Mouse (Mus musculus) limb, embryonic 13.5 days (tissue): ENCODE measurements around the gene Uhrf1. TPM values are rescaled to one million over a fixed set of nuclear protein-coding genes. Genes with fewer than 3 reads are reported as not detected.
A peak's percentile ranks its signal among the peaks of the same experiment; 100 is the strongest.

ENCODE experiments used
- ATAC-seq: fragments of 200-750 bp; cut with Nextera tagmentation; 2 replicates; pipeline ENCODE4 v1.8.0; 2017; ENCODE audit warnings: low read depth, moderate number of reproducible peaks, moderate TSS enrichment; ENCODE audit not compliant: low FRiP score
- H3K27ac ChIP-seq: fragments of 300-500 bp; sonication (generic); 2 replicates; pipeline ENCODE4 v1.5.1; 2015; ENCODE audit warnings: inconsistent platforms, mild to moderate bottlenecking, moderate library complexity
- H3K27me3 ChIP-seq: fragments of 300-500 bp; sonication (generic); 2 replicates; pipeline ENCODE4 v1.6.1; 2015; ENCODE audit warnings: mild to moderate bottlenecking, inconsistent platforms
- H3K36me3 ChIP-seq: fragments of 300-500 bp; sonication (generic); 2 replicates; pipeline ENCODE4 v1.6.1; 2015; ENCODE audit warnings: inconsistent platforms, mild to moderate bottlenecking, moderate library complexity
- H3K4me1 ChIP-seq: fragments of 300-500 bp; sonication (generic); 2 replicates; pipeline ENCODE4 v1.6.1; 2015; ENCODE audit warnings: inconsistent platforms
- H3K4me2 ChIP-seq: fragments of 300-500 bp; sonication (generic); replicated peaks from 2 replicates; pipeline ENCODE4 v1.6.1; 2015; ENCODE audit warnings: inconsistent platforms, mild to moderate bottlenecking, moderate library complexity
- H3K4me3 ChIP-seq: fragments of 300-500 bp; sonication (generic); 2 replicates; pipeline ENCODE4 v1.5.1; 2015; ENCODE audit warnings: moderate library complexity, mild to moderate bottlenecking, inconsistent platforms
- H3K9ac ChIP-seq: fragments of 300-500 bp; sonication (generic); 2 replicates; pipeline ENCODE4 v1.6.1; 2015; ENCODE audit warnings: mild to moderate bottlenecking, inconsistent platforms
- H3K9me3 ChIP-seq: fragments of 300-500 bp; sonication (generic); 2 replicates; pipeline ENCODE4 v1.6.1; 2016; ENCODE audit warnings: inconsistent platforms
- WGBS: fragments of 180-500 bp; shearing (Covaris S2); methylation state at CpG from one replicate; pipeline ENCODE4 v1.1.7; 2015; 5-methylcytosine and 5-hydroxymethylcytosine counted together
- polyA plus RNA-seq: library from polyadenylated mRNA; unstranded; fragments of >200 nt; fragmentation: Nextera tagmentation; extraction: Ambion mirVana; gene quantifications from 2 replicates; pipeline ENCODE4 v1.2.1, GENCODE M21; 2015

Gene Uhrf1
- polyA plus RNA-seq, 1 experiment from 2014 or later = 146 TPM

DNA sequence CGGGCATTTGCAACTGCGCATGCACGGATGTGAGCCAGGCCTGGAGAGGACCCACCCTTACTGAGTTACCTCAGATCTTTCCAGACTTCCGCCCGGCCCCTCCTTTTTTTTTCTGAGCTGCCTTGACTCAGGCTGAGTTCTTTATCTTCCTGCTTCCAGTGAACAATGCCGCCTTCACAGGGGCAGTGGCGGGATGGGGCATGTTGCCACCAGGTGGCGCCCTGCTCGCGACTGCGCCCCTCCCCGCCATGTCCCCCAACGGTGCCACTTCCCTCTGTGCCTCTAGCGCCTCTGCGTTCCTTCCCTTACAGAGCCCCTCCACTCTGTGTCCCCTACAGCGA is 12.0 kb upstream of the Uhrf1 start:
- H3K36me3 ChIP-seq = peaks cover 11% of the 10 kb centered on the region
- peak overlapping the region; percentile 60 for H3K9ac ChIP-seq
- peak overlapping the region; percentile 96 for H3K27ac ChIP-seq
- peak overlapping the region; percentile 84 for H3K4me2 ChIP-seq
- H3K4me1 ChIP-seq = peaks cover 41% of the 10 kb centered on the region
- H3K27me3 ChIP-seq = no peaks in the 10 kb centered on the region
- WGBS = 2% methylated on average over 16 of the region's 16 CpGs
- H3K4me3 ChIP-seq = peak overlapping the region; percentile 63
- ATAC-seq = peak; percentile 82
- no peaks in the 10 kb centered on the region for H3K9me3 ChIP-seq

DNA sequence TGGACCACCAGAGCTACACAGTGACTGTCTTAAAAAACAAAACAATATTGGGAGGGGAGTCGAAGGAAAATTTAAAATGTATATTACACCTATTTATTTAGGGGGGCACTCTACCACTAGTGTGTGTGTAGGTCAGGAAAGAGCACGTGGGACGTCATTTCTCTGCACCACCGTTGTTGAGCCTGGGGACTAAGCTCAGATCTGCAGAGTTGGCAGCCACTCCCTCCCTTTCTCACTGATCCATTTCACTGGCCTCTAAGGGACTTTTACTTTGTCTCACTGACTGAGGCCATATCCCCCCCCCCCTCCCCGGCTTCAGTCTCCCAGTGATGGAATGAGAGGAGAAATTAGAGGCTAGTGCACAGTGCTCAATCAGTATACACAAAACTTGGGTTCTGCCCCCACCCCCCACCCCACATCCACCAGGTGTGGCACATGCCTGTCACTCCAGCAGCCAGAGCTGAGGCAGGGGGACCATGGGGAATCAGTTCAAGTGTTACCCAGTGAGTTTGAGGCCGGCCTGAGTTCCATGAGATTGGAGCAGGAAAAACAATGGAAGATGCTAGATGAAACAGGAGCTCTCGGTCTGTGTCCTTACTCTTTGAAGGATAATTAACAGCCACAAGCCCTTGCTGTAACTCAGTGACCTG is 11.2 kb upstream of the Uhrf1 start:
- H3K4me3 ChIP-seq = no peak overlapping the region

DNA sequence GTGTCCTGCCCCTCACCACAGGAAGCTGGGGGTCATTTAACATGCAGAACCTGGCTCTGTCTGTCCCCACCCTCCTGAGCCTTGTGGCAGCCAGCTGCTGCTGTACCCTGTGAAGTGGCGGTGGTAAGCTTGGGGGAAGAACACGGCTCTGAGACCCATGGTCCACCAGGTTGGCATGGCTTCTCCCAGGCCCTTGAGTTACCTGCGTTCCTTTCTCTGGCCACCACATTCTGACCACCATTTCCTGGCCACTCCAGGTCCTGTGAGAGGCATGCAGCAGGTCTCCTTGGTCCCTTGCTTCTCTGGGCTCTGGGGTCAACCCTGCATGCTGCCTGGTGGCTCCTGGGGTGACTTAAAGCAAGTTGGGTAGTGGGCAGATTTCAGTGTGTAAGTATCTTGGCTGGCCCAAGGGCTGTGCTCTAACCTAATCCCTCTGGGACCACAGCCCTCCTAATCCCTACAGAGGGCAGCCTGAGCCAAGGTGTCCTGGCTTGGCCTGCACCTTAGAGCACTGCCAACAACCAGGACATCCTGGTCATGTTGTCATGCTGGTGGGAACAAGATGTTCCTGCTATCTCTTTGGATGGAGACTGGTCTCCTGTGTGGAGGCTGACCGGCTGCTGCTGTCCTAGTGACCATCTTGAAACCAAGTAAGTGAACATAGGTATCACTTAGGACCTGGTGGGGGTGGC is 10.4 kb upstream of the Uhrf1 start, which contains the start of gene Plin3:
Gene Plin3 (minus strand): TSS at position 343 of the 692 bp plus-strand sequence.
- Histone ChIP-seq H3K4me3 (no peak within 1 kb of the TSS), H3K9ac (peak within 1 kb of the TSS; percentile 13; the same call in 1 of the 2 replicates), H3K27me3 (no peaks in the 10 kb centered on the region), H3K36me3 (no peaks in the 10 kb centered on the region), H3K4me1 (peaks cover 39% of the 10 kb centered on the region), H3K9me3 (no peaks in the 10 kb centered on the region), H3K4me2 (peak within 1 kb of the TSS; percentile 84), H3K27ac (peak within 1 kb of the TSS; percentile 96)
- no peak for ATAC-seq
- WGBS = 84% methylated on average over 4 of the region's 4 CpGs

More for the DNA sequence above, 11.2 kb upstream of the Uhrf1 start:
- ATAC-seq = no peak
- Histone ChIP-seq H3K4me2 (peak overlapping the region; percentile 84), H3K4me1 (peaks cover 41% of the 10 kb centered on the region), H3K36me3 (0 out of 2 replicates have a peak, but pooled peaks cover 3% of the 10 kb centered on the region), H3K27me3 (no peaks in the 10 kb centered on the region), H3K9ac (peak overlapping the region; percentile 0; the same call in 1 of the 2 replicates), H3K9me3 (no peaks in the 10 kb centered on the region), H3K27ac (peak overlapping the region; percentile 96)
- 60% methylated on average over 7 of the region's 7 CpGs for WGBS

DNA sequence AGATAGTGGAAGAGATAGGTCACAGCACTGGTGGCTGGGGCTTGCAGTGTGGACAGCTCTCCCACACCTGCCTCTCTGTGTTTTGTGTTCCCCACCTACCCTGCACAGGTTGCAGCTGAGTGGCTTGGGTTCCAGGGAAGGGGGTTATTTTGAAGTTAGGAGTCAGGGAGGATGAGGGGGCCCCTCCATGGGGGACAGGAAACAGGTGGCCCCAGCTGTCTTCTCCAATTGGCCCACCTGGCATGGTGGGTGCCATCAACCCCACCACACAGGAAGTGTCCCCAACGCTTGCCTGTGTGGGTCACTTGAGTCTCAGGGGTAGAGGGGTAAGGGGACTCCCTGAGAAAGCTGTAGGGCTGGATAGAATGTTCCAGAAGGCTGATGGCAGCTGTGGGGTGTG is 9.8 kb upstream of the Uhrf1 start:
- Histone ChIP-seq H3K9me3 (no peaks in the 10 kb centered on the region), H3K27ac (no peak overlapping the region), H3K9ac (no peak overlapping the region), H3K4me1 (peaks cover 33% of the 10 kb centered on the region), H3K27me3 (no peaks in the 10 kb centered on the region), H3K36me3 (no peaks in the 10 kb centered on the region), H3K4me2 (no peak overlapping the region), H3K4me3 (no peak overlapping the region)
- 62% methylated on average over 1 of the region's 1 CpGs for WGBS
- ATAC-seq = no peak

DNA sequence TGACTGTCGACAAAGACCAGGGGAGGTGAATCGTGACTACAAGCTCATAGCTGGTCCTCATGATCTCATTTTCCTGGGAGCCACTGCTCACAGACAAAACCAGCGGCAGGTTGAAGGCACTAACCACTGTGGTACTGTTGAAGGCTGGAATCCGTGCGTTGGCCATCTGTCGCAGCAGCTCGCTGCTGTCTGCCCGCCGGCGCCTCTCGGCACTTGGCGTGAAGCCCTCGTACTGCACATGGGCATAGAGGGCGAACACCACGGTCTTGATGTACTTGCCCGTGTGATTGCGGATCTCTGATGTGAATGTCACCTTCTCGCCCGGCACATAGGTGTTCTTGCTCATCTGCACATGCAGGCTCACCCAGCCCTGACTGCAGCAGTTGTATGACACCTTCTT is 8.9 kb upstream of the Uhrf1 start:
- no peak overlapping the region for H3K27ac ChIP-seq
- no peak overlapping the region for H3K4me2 ChIP-seq
- H3K9me3 ChIP-seq = no peaks in the 10 kb centered on the region
- H3K36me3 ChIP-seq = no peaks in the 10 kb centered on the region
- no peak overlapping the region for H3K4me3 ChIP-seq
- WGBS = 88% methylated on average over 19 of the region's 19 CpGs
- ATAC-seq = no peak
- H3K9ac ChIP-seq = no peak overlapping the region
- peaks cover 24% of the 10 kb centered on the region for H3K4me1 ChIP-seq
- H3K27me3 ChIP-seq = no peaks in the 10 kb centered on the region

DNA sequence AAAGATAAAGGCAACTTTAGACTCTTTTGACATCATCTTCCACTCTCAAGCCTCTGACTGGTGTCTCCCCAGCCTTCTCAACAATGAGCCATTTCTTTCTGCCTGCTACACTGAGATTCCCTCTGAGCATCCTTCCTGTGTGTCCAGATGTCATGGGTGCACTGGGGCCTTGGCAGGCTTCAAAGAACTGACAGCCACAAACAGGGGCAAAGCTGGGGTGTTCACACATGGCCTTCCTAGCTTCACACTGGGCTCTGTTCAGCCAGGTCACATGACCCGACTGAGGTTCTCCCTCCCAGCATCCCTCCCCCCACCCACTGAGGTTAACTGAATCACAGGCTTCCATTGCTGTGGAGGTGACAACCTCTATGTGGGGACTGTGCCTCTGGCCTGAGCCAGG is 6.9 kb upstream of the Uhrf1 start:
- Histone ChIP-seq H3K9ac (no peak overlapping the region), H3K4me2 (no peak overlapping the region), H3K4me1 (peaks cover 12% of the 10 kb centered on the region), H3K27ac (no peak overlapping the region), H3K4me3 (no peak overlapping the region), H3K9me3 (no peaks in the 10 kb centered on the region), H3K27me3 (no peaks in the 10 kb centered on the region), H3K36me3 (no peaks in the 10 kb centered on the region)
- ATAC-seq = no peak
- WGBS = 64% methylated on average over 1 of the region's 1 CpGs

DNA sequence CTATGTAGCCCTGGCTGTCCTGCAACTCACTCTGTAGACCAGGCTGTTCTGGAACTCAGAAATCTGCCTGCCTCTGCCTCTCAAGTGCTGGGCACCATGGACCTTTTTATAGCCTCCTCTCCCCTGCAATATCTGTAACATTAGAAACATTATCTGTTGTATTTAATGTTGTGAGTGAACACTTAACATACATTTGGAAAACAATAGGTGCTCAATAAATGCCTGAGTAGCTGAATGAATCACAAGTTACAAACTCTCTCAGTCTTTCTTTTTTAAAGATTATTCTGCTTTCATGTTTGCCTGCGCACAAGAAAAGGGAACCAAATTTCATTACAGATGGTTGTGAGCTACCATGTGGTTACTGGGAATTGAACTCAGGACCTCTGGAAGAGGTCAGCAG is 4.9 kb upstream of the Uhrf1 start:
- no peaks in the 10 kb centered on the region for H3K36me3 ChIP-seq
- peaks cover 12% of the 10 kb centered on the region for H3K4me1 ChIP-seq
- H3K27ac ChIP-seq = no peak overlapping the region
- no peak overlapping the region for H3K4me3 ChIP-seq
- no peak overlapping the region for H3K4me2 ChIP-seq
- no peaks in the 10 kb centered on the region for H3K9me3 ChIP-seq
- ATAC-seq = no peak
- 93% methylated on average over 1 of the region's 1 CpGs for WGBS
- H3K27me3 ChIP-seq = no peaks in the 10 kb centered on the region
- no peak overlapping the region for H3K9ac ChIP-seq

DNA sequence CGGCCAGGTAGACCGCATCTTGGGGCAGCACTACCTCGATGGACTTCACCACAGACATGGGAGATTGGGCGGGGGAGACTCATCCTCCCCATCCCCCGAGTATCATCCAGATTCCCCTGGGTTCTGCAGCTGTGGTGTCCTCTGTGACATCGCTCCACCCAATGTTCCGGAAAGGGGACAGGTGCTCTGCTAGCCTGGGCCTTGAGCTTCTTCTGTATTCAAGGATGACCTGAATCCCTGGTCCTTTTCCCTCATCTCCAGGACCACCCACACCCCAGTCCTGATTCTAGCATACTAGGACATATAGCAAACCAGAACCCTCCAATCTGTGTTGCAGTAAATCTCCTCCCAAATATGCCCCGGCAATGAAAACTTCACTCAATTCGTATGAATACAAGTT is 2.9 kb upstream of the Uhrf1 start, which contains the start of gene Arrdc5:
Gene Arrdc5 (minus strand): TSS at position 101 of the 400 bp plus-strand sequence.
- peaks cover 22% of the 10 kb centered on the region for H3K4me1 ChIP-seq
- H3K36me3 ChIP-seq = no peaks in the 10 kb centered on the region
- no peaks in the 10 kb centered on the region for H3K27me3 ChIP-seq
- no peaks in the 10 kb centered on the region for H3K9me3 ChIP-seq
- no peak within 1 kb of the TSS for H3K9ac ChIP-seq
- 88% methylated on average over 9 of the region's 9 CpGs for WGBS
- H3K4me2 ChIP-seq = no peak within 1 kb of the TSS
- H3K4me3 ChIP-seq = no peak within 1 kb of the TSS
- ATAC-seq = no peak
- H3K27ac ChIP-seq = no peak within 1 kb of the TSS

DNA sequence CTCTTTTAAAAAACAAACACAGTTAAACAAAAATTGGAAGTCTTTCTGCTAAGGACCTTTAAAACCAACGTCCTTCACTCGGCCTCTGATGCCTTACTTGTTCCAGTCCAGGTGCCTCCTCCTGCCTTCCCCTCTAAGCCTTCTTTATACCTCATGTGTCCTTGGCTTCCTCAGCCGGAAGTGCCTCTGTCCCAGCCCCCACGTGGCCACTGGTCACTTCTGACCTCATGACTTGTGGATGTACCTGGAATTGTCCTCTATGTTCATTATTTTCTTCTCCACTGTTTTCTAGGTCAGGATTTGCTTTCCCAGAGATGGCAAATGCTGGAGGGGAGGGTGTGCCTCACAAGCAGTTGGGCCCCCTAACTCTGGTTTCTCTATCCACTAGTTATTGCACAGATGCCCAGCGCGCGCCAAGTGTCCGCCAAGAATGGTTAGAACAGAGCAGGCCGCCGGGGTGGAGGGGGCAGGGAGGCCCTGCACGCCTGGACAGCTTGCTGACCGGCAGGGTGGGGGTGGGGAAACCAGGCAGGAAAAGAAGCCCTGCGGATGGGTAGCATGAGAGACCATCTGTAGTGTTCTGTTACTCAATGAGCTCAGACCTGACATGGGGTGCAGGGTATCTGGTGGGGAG is 641 bp upstream of the Uhrf1 start:
- 27% methylated on average over 13 of the region's 13 CpGs for WGBS
- peaks cover 15% of the 10 kb centered on the region for H3K36me3 ChIP-seq
- no peaks in the 10 kb centered on the region for H3K27me3 ChIP-seq
- peak overlapping the region; percentile 39; the same call in 1 of the 2 replicates for H3K9ac ChIP-seq
- peak overlapping the region; percentile 81 for H3K4me3 ChIP-seq
- ATAC-seq = peak; percentile 4; the same call in 1 of the 2 replicates
- peaks cover 45% of the 10 kb centered on the region for H3K4me1 ChIP-seq
- peak overlapping the region; percentile 44; the same call in 1 of the 2 replicates for H3K27ac ChIP-seq
- no peaks in the 10 kb centered on the region for H3K9me3 ChIP-seq
- peak overlapping the region; percentile 99 for H3K4me2 ChIP-seq

DNA sequence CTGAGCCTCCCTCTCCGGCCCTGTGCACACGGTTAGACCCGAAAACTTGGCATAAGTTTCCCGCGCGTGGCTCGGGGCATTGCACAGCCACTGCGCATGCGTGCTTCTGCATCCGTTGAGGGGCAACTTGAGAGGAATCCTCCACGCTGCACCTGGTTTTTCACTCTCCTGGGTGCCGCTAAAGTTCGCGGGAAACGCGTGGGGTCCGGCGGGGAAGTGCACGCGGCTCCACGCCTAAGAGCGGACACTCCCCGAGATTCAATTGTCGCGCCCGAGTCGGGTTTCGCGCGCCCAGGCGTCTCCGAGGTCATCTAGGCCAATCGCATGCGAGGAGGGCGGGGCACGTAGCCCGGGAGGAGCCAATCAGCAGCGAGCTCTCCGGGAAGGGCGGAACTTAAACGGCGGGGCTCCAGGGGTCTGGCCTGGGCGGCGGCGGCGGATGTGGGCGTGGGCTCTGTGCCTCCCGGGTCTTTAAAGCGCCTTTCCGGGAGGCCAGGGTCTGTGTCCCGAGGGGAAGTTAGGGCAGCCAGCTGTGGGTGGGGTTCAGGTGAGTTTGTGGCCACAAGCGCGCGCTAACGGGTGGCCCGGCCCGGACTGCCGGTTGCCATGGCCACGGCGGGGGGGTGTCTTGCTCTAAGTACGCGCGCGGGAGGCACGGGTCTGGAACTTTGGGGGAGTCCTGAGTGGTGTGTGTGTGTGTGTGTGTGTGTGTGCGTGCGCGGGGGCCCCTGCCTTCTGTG is 896 bp downstream of the Uhrf1 start:
- Histone ChIP-seq H3K27me3 (no peaks in the 10 kb centered on the region), H3K9ac (peak overlapping the region; percentile 80), H3K27ac (peak overlapping the region; percentile 87), H3K4me2 (peak overlapping the region; percentile 99), H3K36me3 (peaks cover 31% of the 10 kb centered on the region), H3K9me3 (no peaks in the 10 kb centered on the region), H3K4me1 (peaks cover 53% of the 10 kb centered on the region), H3K4me3 (peak overlapping the region; percentile 81)
- under 1% methylated on average over 68 of the region's 68 CpGs for WGBS
- peak; percentile 94 for ATAC-seq

DNA sequence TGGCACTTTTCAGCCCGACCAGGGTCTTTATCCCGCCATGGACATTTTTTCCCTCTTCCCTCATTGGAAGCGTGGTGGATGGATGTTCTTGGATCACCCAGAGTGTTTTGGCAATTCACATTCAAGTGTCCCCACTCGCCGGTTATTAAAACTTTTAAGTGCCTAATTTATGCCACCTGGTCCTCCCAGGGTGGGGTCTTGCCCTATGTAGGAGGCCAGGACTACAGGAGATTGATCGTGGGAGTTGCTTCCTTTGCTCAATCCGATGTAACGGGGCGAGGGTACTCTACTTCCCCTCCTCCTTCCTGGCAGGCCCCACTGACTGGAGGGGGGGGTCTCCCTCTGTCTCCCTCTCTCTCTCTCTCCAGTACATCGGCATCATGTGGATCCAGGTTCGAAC is 1.6 kb downstream of the Uhrf1 start:
- Histone ChIP-seq H3K4me1 (peaks cover 53% of the 10 kb centered on the region), H3K27ac (no peak overlapping the region), H3K9me3 (no peaks in the 10 kb centered on the region), H3K36me3 (peaks cover 38% of the 10 kb centered on the region), H3K4me2 (peak overlapping the region; percentile 99), H3K4me3 (peak overlapping the region; percentile 81), H3K9ac (peak overlapping the region; percentile 80), H3K27me3 (no peaks in the 10 kb centered on the region)
- WGBS = 3% methylated on average over 11 of the region's 11 CpGs
- no peak for ATAC-seq
